Mouse (Mus musculus) lung, embryonic 15.5 days (tissue): ENCODE data around the gene Trappc2. TPM values are rescaled to one million over a fixed set of nuclear protein-coding genes. Genes with fewer than 3 reads are reported as not detected.
A peak's percentile ranks its signal among the peaks of the same experiment; 100 is the strongest.

Source experiments
- ATAC-seq: fragments of 200-750 bp; cut with Nextera tagmentation; 2 replicates; pipeline ENCODE4 v1.8.0; 2017; ENCODE audit warnings: moderate number of reproducible peaks, borderline replicate concordance; ENCODE audit not compliant: low FRiP score, low TSS enrichment; ENCODE audit errors: extremely low read depth
- H3K27ac ChIP-seq: fragments of 300-500 bp; sonication (generic); 2 replicates; pipeline ENCODE4 v1.5.1; 2015; ENCODE audit warnings: moderate library complexity, mild to moderate bottlenecking, inconsistent platforms
- H3K27me3 ChIP-seq: fragments of 300-500 bp; sonication (generic); 2 replicates; pipeline ENCODE4 v1.6.1; 2015; ENCODE audit warnings: inconsistent platforms
- H3K36me3 ChIP-seq: fragments of 300-500 bp; sonication (generic); 2 replicates; pipeline ENCODE4 v1.6.1; 2015; ENCODE audit warnings: inconsistent platforms
- H3K4me1 ChIP-seq: fragments of 300-500 bp; sonication (generic); 2 replicates; pipeline ENCODE4 v1.6.1; 2015; ENCODE audit warnings: inconsistent platforms
- H3K4me2 ChIP-seq: fragments of 300-500 bp; sonication (generic); 2 replicates; pipeline ENCODE4 v1.6.1; 2015; ENCODE audit warnings: inconsistent platforms, mild to moderate bottlenecking, moderate library complexity
- H3K4me3 ChIP-seq: fragments of 300-500 bp; sonication (generic); 2 replicates; pipeline ENCODE4 v1.5.1; 2015; ENCODE audit warnings: mild to moderate bottlenecking, inconsistent platforms
- H3K9ac ChIP-seq: fragments of 300-500 bp; sonication (generic); 2 replicates; pipeline ENCODE4 v1.6.1; 2015; ENCODE audit warnings: inconsistent platforms
- H3K9me3 ChIP-seq: fragments of 300-500 bp; sonication (generic); 2 replicates; pipeline ENCODE4 v1.6.1; 2016; ENCODE audit warnings: inconsistent platforms
- WGBS: fragments of 180-500 bp; shearing (Covaris S2); methylation state at CpG from one replicate; pipeline ENCODE4 v1.1.7; 2015; 5-methylcytosine and 5-hydroxymethylcytosine counted together
- polyA plus RNA-seq: library from polyadenylated mRNA; unstranded; fragments of >200 nt; fragmentation: Nextera tagmentation; extraction: Ambion mirVana; gene quantifications from 2 replicates; pipeline ENCODE4 v1.2.1, GENCODE M21; 2015

Gene Trappc2
- polyA plus RNA-seq, 1 experiment from 2014 or later: 34.9 TPM

DNA sequence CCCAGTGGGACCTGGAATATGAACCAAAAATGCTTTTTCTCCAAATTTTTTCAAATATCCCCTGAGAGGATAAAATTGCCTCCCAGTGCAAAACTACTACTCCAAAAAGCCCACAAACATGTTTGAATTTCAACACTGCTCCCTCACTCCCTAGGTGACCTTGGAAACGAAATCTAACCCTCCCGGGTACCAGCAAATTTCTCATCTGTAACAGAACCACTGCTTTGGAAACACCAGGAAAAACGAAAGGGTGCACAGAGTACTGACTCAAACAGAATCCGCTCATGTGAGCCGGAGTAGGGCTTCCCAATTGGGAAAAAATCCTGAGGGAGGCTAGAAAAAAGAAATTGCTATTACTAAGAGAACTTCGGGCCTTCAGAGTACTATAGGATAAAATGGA is 37.0 kb downstream of the Trappc2 start:
- H3K27ac ChIP-seq: no peak overlapping the region
- WGBS: 55% methylated on average over 6 of the region's 6 CpGs
- H3K4me2 ChIP-seq: peak overlapping the region; percentile 50
- no peaks in the 10 kb centered on the region for H3K27me3 ChIP-seq
- no peak overlapping the region for H3K9ac ChIP-seq
- H3K36me3 ChIP-seq: no peaks in the 10 kb centered on the region
- no peak for ATAC-seq
- H3K9me3 ChIP-seq: no peaks in the 10 kb centered on the region
- H3K4me1 ChIP-seq: no peaks in the 10 kb centered on the region
- peak overlapping the region; percentile 61 for H3K4me3 ChIP-seq

- H3K36me3 ChIP-seq: no peaks in the 10 kb centered on the region
- H3K9me3 ChIP-seq: no peaks in the 10 kb centered on the region
- WGBS: 26% methylated on average over 28 of the region's 28 CpGs
- peak overlapping the region; percentile 76 for H3K27ac ChIP-seq
- peak overlapping the region; percentile 50 for H3K4me2 ChIP-seq
- no peak for ATAC-seq
- no peaks in the 10 kb centered on the region for H3K4me1 ChIP-seq
- H3K9ac ChIP-seq: peak overlapping the region; percentile 62
- no peaks in the 10 kb centered on the region for H3K27me3 ChIP-seq
- peak overlapping the region; percentile 61 for H3K4me3 ChIP-seq
These were observed 38.4 kb downstream of the Trappc2 start for GRCm38 (mm10) chrX:166478631-166479364.

DNA sequence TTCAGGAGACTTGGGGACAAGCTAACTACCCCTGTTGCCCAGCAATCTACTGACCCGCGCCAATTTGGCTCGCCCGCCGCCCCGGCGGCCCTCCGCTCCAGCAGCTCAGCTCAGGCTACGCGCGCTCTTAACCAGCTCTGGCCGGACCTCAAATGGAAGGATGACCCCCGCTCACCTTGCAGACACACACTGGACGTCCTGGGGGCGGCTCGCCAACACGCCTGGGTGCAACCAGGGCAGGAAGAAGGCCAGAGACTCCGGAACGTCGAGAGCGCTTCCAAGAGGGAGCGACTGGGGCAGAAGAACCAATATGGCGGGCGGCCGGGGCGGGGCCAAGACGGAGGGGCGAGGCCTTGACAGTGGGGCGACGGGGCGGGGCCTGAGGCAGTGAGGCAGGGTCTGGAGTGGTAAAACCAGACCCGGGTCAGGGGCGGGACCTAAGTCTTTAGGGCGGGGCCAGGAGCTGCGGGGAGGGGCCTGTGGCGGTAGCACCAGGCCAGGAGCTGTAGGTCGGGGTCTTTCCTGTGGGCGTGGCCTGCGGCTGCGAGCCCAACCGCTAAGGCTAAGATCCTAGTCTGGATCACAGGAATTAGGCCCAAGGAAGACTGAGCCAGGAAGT is 39.1 kb downstream of the Trappc2 start, which contains the start of gene Rab9:
Gene Rab9 (minus strand): TSS at position 503 of the 619 bp plus-strand sequence.
- ATAC-seq: peak; percentile 99
- Histone ChIP-seq H3K4me3 (peak within 1 kb of the TSS; percentile 61), H3K4me2 (peak within 1 kb of the TSS; percentile 50), H3K27ac (peak within 1 kb of the TSS; percentile 76), H3K36me3 (no peaks in the 10 kb centered on the region), H3K27me3 (no peaks in the 10 kb centered on the region), H3K9ac (peak within 1 kb of the TSS; percentile 62), H3K9me3 (no peaks in the 10 kb centered on the region), H3K4me1 (no peaks in the 10 kb centered on the region)
- 16% methylated on average over 41 of the region's 41 CpGs for WGBS

DNA sequence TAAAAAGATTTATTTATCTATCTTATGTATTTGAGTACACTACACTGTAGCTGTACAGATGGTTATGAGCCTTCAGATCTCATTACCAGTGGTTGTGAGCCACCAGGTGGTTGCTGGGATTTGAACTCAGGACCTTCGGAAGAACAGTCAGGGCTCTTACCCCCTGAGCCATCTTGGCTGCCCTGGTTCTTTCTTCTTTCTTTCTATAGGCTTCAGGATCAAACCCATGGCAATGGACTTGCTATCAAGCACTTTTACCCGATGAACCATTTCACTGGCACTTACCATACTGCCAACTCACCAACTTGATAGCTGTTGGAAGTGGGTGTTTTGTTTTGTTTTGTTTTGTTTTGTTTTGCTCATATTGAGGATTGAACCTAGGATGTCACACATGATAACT is 54.7 kb downstream of the Trappc2 start:
- 86% methylated on average over 2 of the region's 2 CpGs for WGBS
- Histone ChIP-seq H3K4me3 (no peak overlapping the region), H3K4me2 (no peak overlapping the region), H3K36me3 (no peaks in the 10 kb centered on the region), H3K4me1 (no peaks in the 10 kb centered on the region), H3K27me3 (no peaks in the 10 kb centered on the region), H3K9me3 (no peaks in the 10 kb centered on the region), H3K27ac (no peak overlapping the region), H3K9ac (no peak overlapping the region)
- ATAC-seq: no peak

DNA sequence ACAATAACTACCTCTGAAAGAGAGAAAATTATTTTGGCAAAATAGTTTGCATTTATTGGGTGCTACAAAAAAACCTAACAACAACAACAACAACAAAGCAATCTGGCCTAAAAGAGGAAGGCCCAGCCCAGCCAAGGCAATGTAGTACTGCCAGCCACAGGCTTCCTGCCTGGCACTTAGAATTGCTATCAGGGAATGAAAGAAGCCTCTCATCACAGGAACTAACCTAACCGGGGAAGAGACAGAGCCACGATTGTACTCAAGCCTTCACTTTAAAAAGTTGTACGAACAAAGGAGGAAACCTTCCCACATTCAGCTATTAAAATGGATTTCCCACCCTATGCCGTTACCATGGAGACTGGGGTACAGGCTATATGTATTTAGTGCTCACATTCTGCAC is 57.4 kb downstream of the Trappc2 start:
- 59% methylated on average over 4 of the region's 4 CpGs for WGBS
- H3K27ac ChIP-seq: no peak overlapping the region
- no peaks in the 10 kb centered on the region for H3K4me1 ChIP-seq
- H3K9me3 ChIP-seq: no peaks in the 10 kb centered on the region
- no peak overlapping the region for H3K4me2 ChIP-seq
- no peaks in the 10 kb centered on the region for H3K27me3 ChIP-seq
- ATAC-seq: no peak
- no peak overlapping the region for H3K9ac ChIP-seq
- no peak overlapping the region for H3K4me3 ChIP-seq
- no peaks in the 10 kb centered on the region for H3K36me3 ChIP-seq

DNA sequence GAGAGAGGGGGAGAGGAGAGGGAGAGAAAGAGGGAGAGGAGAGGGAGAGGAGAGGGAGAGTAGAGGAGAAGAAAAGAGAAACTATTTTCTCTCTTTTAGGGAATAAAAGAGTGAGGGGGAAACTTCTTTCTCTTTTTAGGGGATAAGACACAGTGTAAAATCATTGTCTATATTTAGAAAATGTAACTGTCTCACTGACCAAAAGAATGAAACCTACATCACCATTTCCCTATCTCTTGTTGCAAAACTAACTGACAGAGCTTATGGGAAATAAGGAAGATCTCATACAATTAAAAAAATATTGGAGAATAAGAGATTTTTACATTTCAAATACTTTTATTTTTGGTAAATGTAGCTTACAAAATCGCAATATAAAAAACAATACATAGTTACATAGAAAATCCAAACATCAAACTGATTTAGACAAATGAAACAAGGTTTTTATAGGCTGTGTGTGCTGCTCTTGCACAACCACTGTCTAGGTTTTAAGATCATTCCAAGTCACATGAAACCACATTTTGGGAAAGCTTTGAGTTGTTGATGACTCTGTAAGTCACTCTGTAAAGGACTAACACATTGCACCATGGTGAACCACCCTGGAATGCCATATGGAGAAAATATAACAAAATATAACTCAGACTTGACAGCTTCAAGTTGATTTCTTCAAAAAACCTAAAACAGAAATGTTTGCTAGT is 59.3 kb downstream of the Trappc2 start:
- no peak for ATAC-seq
- 66% methylated on average over 1 of the region's 1 CpGs for WGBS
- H3K27me3 ChIP-seq: no peaks in the 10 kb centered on the region

More for the DNA sequence above, 59.3 kb downstream of the Trappc2 start:
- H3K27ac ChIP-seq: no peak overlapping the region
- H3K36me3 ChIP-seq: no peaks in the 10 kb centered on the region
- no peak overlapping the region for H3K9ac ChIP-seq
- H3K4me3 ChIP-seq: no peak overlapping the region
- H3K9me3 ChIP-seq: no peaks in the 10 kb centered on the region
- no peak overlapping the region for H3K4me2 ChIP-seq
- H3K4me1 ChIP-seq: no peaks in the 10 kb centered on the region

Other genes with a start within 250 kb of the Trappc2 start
- gene Gpm6b, start 201.7 kb upstream of the Trappc2 start, polyA plus RNA-seq: 44.7 and 46.9 TPM in 2 replicates
- 7.3 and 7.6 TPM in 2 replicates for gene Ofd1, start 130 bp downstream of the Trappc2 start, polyA plus RNA-seq
- 57.6 and 62.6 TPM in 2 replicates for gene Rab9, start 39.3 kb downstream of the Trappc2 start, polyA plus RNA-seq
- gene Tceanc, start 78.0 kb downstream of the Trappc2 start, polyA plus RNA-seq: 6.6 and 7.9 TPM in 2 replicates
- 58.5 and 76.9 TPM in 2 replicates for gene Egfl6, start 145.1 kb downstream of the Trappc2 start, polyA plus RNA-seq